Mouse (Mus musculus) monocyte, adult 5-6 weeks (primary cell): ENCODE results near the gene Sez6. TPM values are rescaled to one million over a fixed set of nuclear protein-coding genes. Genes with fewer than 3 reads are reported as not detected.

ENCODE experiments used
- ATAC-seq: fragments of 153-309, 156-312 bp; replicated peaks from 2 replicates; pipeline ENCODE4 v1.8.0; 2017; ENCODE audit warnings: mild to moderate bottlenecking; ENCODE audit not compliant: low TSS enrichment, insufficient number of reproducible peaks, severe bottlenecking, poor library complexity, low FRiP score
- total RNA-seq: library from RNA; stranded (forward); fragments of 200-1000, 200-491, 200-594 nt; gene quantifications from 3 replicates; pipeline ENCODE4 v1.2.3, GENCODE M21; 2017

Sez6 gene
- total RNA-seq, 1 experiment from 2014 or later, result not detected

DNA sequence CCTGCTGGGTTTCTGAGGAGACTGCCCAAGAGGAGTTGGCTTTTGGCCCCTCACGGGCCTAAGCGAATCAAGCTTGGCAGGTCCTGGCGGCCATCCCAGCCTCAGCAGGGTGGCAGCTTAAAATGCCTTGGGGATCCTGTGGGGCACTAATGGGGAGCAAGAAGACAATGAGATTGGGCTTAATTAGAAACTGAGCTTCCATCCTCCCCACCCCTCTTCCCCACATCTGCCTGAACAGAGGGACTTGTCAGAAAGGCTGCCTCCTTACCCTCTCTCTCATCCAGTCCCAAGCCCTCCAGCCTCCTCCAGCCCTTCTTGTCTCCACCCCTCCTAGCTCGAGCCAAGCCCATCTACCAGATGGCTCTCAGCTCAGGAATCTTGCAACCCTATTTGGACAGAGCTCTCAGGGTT, 3.5 kb downstream of the Sez6 start:
- ATAC-seq, result no peak

DNA sequence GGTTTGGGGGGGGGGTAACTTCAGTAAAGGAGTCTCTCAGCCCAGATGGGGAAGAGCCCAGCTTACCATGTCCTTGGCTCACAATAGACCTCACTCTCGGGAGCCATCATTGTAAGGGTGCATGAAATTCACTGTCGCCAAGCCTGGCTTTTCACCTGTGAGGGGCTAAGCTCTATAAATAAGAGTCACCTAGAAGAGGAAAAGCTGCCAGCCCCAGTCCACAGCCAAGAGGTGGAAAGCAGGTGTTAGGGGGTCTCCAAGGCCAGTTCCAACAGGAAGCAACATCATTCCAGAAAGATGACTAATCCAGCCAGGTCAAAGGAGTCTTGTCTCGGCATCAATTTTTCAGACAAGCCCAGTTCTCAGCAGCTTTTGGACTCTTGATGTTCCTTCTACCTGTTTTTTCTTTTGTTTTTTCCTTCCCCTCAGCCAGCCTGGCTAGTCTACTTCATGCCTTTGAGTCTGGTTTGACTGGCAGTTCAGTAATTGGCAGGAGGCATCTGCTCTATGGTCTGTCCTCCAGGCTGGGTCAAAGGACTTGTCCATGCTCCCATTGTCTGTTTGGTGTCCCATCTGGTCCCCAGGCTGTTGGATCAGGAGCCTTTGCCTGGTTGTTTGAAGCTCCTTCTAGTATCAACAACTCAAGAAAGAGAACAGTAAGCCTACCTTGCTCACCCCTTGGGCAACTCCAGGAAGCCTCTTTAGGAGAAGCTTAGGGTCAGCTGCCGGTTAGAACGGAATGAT, 4.1 kb downstream of the Sez6 start:
- ATAC-seq, result no peak

DNA sequence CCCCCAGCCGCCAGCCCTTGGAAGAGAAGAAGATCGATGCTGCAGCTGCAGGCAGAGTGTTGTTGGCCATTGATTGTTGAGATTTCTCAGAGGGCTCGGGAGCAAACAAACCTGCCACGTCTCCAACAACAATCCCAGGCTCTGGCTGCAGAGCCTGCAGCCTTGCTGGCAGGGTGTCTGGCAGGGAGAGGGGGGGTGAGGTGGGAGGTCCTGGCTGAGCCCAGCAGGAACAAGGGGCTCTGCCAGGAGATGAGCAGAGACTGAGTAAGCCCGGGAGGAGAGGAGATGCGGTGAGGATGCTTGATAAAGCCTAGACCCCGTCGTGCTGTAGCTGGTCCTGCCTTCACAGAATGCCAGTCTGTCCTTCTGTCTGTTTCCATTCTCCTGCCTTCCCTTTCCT, 6.2 kb downstream of the Sez6 start:
- no peak for ATAC-seq

DNA sequence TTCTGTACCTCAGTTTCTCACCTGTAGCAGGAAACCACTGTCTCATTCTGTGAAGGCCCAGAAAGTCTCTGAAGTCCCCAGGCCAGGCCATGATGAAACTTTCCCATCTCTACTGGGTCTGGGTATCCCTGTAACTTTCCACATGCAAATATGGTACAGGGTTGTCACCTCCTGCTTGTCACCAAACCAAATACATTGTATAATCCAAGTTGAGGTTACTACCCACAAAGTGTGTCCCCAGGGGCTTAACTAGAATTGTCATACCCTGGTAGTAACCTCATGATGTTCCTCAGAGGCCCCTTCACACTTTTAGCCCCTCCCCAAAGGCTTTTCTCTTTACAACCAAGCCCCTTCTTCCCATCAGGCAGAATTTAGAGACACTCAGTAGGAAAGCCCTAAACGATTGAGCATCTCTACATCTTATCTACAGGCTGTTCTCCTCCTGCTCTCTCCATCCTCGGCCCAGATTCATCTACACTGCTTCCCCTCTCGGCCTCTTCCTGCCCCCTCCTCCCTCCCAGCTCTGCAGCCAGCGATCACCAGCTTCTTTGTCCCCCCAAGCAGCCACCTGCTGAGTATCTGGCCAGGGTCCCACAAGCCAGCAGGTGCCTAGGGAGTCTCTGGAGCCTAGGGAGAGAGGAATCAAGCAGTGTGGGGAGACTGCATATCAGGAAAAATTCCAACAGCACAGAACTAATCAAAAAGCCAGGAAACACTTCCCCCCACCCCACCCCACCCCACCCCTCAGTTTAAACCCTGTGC, 7.2 kb downstream of the Sez6 start:
- ATAC-seq, result no peak

DNA sequence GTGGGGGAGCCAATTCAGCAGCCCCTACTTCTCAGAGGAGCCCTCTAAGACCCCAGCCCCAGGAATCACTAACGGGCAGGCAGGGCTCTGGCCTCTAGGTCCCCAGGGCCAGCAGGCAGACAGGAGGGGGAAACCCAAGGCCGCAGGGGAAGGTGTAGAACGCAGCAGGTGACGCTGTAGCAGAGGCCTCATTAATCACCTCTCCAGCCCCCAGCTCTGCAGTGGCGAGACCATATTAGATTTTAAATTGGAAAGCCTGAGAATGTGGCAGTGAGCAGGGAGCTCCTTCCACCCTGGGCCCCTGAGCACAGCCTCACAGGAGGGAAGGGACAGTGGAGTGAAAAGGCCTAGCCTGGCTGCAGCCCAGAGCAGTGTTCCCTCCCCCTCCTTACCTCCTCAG, 11.6 kb downstream of the Sez6 start:
- ATAC-seq, result no peak

DNA sequence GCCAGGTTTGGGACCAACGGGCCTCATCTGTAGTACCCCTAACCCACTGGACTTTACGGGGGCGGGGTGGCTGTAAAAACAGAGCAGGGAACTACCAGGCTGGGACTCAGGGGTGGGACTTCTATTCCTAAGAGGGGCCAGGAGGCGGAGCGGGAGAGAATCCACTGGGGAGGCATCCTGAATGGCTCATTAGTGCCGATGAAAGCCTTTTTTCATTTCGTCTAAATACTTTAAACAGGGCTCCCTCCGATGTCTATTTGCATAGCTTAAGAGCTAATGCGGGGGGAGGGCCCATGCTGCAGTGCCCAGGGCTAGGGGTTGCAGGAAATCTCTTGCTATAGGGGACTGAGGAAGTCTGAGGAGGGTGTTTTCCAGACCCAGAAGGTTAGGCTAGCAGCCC, 17.3 kb downstream of the Sez6 start:
- no peak for ATAC-seq

DNA sequence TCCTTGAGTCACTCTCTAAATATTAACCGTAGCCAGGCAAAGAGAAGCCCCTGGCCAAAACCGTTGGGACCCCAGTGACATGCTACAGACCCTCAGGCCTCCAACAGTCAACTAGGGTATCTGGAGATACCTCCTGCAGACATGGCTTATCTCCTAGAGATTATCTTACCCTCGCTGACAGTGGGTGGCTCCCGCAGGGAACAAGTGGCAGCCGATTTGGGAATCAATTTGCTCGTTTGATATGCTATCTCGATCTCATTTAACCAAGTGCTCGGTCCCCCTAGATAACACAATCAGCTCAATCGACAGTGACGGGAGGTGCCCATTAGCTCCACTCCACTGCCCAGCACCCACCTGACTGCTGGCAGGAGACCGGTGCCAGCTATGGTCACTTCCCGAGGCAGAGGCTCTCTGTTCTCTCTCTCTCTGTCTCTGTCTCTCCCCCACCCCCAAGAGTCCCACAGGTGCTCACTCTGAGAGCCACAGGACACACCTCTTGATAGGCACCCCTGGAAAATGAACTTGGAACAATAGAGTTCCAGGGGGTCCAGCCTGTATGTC, 19.6 kb downstream of the Sez6 start:
- no peak for ATAC-seq

DNA sequence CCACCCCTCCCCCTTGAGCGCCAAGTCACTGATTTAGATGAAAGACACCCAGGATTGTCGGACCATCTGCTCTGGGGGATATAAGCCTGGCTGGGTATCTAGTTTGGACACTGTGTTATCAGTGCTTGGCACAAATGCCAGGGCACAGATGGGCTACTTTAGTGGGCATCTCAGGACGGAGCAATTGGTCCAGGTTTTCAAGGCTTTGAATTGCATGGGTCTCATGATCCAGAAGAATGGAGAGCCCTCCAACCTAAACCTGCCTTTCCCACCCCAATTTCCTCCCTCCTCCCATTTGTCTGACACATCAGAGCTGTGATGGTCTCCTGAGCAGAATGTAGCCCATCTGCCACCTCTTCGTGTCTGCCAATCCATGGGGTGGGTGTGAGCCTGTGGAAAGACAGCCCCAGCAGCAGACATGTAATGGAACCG, 20.2 kb downstream of the Sez6 start:
- no peak for ATAC-seq

DNA sequence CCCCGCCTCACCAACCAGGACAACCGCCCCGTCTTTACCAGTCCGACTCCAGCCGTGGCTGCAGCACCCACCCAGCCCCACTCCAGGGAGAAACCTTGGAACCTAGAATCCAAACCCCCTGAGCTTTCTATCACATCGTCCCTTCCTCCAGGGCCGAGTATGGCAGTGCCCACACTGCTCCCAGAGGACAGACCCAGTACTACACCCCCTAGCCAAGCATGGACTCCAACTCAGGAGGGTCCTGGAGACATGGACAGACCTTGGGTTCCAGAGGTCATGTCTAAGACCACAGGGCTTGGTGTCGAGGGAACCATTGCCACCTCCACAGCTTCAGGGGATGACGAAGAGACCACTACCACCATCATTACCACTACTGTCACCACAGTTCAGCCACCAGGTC, 23.1 kb downstream of the Sez6 start:
- ATAC-seq, result no peak

DNA sequence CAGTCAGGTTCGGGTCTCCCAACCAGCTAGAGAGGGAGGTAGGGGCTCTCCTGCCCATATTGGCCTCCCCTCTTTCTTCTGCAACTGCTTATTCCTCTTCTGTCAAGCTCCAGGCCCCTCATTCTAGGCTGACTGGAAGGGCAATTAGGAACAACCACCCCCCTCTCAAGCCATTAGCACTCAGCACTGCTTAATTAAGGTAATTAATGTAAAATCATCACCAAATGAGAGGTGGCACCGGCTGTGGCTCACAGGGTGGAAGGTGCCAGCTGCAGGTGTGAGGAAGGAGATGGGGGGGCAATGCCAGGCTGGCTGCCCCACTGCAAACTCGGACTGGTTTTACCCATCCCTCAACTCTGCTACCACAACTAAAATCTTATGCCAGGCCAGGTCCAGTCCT, 25.8 kb downstream of the Sez6 start:
- no peak for ATAC-seq

DNA sequence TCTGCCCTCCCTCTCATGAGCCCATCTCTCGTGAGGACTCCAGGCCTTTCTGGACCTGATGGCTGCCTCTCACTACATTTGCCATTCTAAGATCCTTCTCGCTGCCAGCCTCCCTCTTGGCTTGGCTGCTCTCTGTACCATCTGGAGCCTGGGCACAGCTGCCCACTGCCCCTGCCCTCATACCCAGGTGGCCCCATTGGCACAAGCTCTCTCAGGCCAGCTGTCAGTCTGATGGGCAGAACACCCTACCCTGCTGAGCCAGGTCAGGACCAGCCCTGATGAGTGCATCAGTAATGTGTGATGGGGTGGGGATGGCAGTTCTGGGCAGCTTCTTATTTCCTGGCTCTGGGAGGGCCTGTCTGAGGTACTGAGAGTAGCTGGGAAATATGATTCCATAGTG, 27.7 kb downstream of the Sez6 start:
- ATAC-seq, result no peak

DNA sequence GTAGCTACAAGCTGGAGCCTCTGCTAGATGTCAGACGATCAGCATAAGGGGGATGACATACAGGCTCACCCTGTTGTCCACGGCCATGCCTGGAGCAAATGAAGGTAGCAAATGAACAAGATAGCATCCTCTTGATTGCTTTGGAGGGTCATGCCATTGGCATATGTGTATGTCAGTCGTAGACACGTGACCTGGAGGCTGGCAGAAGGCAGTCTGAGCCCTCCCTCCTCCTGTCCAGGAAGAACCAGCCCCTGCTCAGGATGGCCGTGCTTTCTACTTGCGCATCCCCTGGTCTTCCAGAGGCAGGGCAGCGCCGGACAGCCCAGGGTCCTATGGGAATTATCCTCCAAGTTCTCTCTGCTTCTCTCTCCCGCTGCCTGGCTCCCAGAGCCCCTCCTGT, 28.3 kb downstream of the Sez6 start:
- no peak for ATAC-seq

DNA sequence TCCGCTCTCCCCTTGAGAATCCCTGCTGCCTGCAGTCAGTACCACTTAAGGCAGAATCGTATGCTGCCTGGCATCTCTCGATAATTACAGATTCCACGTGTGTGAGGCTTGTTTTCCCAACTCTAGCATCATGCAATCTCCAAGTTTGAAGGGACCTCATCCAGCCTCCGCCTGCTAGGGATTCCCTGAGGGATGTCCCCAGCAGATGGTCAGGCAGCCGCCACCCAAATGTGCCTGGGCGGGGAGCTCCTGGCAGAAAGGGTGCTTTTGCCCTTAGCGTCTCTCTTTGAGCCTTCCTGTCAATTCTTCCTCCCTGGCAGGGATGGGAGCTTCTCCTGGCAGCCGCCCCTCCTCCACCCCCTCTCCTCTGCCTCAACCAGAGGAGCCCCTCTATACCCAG, 29.6 kb downstream of the Sez6 start:
- no peak for ATAC-seq

DNA sequence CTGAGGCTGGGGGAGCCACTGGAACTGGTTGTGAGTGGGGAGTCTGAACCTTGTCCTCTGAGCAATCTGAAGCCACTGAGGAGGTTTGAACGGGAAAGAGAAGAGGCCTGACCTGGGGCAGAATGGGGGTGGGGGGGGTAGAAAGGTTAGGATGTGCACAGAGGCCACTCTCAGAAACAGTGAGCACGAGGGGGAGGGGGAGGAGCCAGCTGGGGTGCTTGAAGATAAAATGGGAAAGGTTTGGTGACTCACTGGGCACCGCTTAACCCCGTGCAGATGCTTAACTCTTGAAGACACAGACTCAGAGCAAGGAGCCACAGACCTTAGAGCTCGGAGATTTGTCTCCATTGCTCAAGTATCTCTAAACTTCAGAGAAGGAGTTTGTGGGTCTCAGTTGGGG, 30.3 kb downstream of the Sez6 start:
- ATAC-seq, result no peak

DNA sequence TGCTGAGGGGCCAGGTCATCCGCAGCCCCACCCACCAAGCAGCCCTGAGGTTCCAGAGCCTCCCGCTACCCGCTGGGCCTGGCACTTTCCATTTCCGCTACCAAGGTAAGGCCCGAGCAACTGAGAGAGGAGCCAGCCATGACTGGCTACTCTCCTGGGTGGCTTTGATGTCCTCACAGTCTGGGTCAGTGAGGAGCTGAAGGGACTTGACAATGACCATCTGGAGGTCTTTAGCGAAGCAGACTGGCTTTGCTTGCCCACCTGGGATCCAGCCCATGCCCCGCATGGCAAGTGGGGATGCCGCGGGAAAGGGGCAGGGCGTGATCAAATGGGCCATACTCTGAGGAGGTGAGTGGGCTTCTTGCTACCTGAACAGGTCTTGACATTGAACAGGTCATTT, 32.3 kb downstream of the Sez6 start:
- no peak for ATAC-seq

DNA sequence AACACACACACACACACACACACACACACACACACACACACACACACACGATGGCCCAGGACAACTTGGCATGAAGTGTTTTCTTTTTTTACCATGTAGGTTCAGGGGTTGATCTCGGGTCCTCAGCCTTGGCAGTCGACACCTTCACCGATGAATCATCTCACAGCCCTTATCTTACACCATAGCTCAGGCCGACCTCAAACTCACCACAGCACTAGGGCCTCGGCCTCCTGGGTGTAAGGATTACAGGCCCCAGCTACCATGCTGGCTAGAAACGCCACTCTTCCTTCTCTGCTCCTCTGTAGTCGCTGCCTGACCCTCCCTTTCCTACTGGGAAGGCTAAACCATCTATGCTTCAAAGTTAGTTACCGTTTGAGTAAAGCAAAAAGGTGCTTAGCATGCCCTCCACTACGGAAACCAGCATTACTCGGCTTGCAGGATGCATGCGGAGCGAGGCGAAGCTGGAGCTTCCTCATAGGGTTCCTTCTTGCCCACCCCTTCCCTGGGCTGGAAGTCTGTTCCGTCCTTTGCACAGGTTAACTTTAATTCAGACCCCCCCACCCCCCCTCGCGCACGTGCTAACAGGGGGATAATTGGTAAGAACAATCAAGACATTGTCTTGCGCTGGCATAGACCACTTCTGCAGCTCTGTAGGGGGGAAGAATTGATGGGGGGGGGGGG, 34.0 kb downstream of the Sez6 start:
- 0 out of 2 replicates have a peak, but pooled peaks have one; percentile 18 for ATAC-seq

DNA sequence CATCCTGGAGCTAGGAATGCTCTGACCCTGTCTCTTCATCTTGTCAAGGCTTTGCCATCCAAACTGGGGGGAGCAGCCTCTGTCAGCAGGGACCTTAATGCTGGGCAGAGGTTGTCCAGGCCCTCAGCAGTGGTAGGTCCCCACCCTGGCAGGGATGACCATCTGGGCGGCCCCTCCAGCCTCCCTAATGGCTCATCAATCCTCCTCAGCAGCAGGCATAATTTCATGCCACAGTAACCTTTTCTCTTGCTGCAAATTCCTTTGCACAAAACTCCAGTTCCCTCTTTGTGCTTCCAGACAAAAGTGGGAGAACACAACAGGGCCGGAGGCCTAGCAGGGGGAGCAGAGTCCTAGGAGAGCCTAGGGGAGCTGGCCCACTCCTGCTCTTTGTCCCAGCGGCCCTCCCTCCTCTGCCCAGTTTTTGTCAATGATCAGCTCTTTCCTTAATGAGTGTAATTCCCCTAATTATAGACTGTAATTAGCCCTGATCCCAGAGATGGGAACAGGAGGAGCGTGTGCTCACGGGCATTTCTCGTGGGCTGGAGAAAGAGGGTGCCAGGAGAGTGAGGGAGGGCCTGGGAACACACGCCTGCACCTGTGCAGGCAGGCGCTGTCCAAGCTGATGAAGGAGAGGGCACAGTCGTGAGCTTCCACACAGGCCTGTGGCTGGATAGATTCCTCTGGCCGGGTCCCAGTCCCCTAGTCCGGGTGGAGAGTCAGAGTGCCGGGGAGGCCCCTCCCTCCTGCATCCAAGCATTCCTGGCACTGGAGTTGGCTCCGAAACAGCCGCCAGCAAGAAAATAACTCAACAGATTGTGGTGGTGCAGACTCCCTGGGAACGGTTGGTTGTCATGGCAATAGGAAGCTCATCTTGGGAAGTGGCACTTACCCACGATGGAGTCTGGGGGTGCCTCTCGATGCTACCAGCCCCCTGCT, 34.8 kb downstream of the Sez6 start:
- no peak for ATAC-seq

DNA sequence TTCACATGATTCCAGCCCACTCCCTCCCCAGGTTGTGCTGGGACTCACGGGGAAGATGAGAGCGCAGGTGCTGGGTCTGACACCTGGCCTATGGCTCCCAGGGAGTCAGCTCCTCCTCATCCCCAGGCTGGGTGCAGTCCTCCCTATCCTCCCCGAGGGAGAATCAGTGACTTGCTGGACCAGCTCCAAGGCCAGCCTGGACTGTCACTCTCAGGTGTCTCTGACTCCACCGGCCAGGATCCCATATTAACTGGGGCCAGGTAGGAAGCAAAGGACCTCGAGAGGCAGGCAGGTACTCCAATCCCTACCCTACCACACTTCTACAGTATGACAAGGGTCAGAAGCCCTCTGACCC, 35.4 kb downstream of the Sez6 start:
- ATAC-seq, result no peak

DNA sequence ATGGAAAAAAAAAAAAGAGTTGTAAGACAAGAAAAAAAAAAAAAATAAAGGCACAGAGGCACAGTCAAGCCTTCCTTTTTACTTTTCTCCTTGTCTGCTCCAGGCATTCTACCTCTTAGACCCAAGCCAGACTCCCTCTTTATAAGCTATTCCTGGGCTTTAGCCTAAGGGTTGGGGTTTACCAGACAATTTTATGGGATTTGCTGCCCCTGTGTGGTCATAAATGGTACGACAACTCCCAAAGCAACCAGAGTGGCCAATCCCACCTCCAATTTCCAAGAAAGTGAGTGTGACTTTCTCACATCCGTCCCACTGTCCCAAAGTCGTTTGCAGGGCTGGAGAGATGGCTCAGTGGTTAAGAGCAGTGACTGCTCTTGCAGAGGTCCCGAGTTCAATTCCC, 36.5 kb downstream of the Sez6 start:
- ATAC-seq, result peak; percentile 64; the same call in 1 of the 2 replicates
